Mouse (Mus musculus) CD8-positive naive resting alpha-beta T cell, adult 2 months (primary cell): ENCODE data around the gene Ezh1.
"Not testable (repeated sequence)": the region's sequence is repeated elsewhere in the genome, so short reads cannot be mapped to it uniquely, and the experiment has no call there.

Experiments used
- DNase-seq, 2 experiments: peaks; one replicate each; pipeline ENCODE4 v3.0.0; 2022; ENCODE audit warnings: low read depth in 2 of 2, low spot score in 2 of 2

The Ezh1 gene

DNA sequence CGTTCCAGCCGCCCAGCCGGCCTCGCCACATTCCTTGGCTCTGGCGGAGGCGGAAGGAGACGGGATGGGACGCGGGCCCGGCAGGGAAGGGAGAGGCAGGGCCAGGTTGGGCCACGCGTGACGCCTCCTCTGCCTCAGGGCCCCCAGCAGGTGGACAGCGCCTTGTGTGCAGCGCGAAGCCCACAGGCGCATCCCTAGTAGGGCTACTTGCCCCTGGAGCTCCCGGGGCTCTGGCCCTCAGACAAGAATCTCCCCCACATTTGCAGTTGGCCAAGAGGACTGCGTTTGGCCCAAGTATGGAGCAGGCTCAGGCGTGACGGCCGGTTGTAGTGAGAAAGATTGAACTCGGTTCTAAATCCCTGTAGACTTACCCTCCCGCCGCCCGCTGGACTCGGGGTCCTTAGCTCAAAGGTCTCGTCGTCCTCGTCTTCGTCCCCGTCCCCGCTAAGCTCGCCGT lies 55.9 kb downstream of the Ezh1 start, which contains the start of gene Cntnap1:
Gene Cntnap1 (plus strand): TSS at position 170 of the 457 bp plus-strand sequence.
- no peak for DNase-seq

DNA sequence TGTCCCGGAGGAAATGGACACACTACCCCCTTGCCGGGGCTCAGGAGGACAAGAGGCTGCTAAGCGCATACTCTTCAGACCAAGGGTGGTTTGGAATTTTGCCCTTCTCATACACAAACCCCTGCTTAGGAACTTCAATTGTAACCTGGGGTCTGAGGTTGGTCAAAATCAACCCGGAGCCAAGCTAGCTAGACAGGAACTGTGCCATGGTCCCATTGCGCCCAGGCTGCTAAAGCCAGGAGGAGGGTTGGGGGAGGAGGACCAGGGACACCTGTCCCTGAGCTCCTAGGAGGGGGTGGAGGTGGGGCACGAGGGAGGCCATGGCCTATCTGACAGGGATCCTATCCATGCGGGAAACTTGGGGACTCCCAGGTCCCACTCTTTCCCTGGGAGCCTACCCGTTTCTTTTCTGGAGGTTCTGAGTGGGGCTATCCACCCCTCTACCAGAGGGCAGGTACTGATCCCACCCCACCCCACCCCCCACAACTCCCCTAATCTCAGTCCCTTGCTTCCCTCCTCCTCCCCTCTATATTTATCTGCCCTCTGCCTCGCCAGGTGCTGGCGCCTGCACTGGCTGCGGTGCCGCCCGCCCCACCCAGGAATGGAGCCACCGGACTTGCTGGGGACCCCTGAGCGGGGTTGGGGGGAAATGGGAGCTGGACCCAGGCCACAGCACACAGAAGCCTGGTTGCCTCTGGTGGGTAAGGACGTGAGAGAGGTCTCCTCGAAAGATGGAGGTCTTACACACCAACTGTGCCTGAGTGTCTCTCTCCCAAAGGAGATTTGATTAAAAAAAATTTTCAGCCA lies 56.8 kb downstream of the Ezh1 start:
- DNase-seq: no peak

DNA sequence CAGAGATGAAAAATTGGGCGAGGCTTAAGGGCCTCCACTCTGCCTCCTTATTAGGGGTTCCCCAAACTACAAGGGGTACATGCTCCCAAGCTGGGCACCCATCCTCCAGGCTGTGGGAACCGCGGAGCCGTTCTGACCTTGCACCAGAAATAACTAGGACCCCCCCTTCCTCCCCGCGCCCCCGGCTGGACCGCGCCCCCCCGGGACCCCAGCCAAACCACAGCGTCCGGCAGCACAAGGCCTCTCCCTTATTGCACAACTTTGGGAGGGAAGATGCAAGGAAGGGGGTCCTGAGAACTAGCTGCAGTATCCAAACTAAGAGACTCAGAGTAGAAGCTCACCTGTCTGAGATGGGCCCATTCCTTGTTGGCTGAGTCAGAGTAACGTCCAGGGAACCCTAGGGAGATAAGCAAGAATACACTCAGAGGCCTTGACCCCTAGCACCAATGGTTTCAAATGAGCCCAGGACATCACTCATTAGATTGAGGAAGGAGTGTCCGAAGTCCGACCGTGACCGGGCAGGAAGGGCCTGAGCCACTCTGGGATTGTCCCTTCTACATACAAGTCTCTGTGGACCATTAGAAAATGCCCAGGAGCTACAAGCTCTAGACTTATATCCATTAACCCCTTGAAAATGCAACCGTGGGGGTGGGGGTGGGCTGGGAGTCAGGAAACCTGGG lies 57.8 kb downstream of the Ezh1 start:
- DNase-seq: no peak

DNA sequence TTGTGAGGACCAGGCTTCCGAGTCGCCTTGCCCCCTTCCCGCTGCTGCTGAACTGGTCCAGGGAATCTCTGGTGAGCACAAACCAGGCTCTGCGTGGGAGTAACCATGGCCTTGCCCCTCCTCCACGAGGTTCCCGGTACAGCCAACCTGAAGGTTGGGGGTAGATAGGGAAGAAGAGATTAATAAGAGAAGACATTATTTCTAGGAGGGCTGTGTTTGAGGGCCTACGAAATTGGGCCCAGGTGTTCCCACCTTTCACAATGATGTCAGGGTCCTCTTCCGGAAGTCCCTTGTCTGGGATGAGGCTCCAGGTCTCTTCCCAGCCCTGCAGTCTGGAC lies 58.3 kb downstream of the Ezh1 start:
- DNase-seq: no peak

DNA sequence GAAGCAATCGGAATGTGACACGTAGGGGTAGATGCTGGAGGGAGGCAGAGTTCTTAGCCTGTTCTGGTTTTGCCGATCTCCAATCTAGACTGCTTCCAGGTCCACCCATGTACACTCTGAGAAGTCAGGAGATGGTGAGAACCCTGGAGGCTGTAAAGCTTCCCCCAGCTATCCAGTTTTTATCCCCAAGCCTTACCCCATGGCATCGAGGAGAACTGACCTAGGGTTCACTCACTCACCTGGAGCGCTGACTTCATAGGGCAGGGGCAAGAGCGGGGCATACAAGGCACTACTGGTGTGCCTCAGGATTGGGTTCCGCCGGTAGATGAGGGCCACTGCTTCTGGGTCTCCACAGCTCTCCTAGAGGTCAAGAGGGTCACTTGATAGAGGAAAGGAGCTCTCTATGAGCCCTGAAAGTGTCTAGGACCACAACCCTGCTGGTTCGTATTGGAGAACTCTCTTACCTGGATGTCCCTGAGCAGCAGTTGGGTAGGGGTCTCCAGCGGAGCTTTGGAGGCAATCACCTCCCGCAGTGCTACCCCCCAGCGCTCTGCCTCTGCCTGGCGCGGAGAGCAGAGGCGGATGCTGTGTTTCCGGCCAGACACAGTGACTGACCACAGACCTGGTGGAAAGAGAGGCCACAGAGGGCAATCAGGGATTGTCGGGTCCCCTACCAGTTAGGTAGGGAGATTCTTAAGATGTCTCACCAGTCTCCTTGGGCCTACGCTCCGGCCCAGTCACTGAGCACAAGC lies 58.9 kb downstream of the Ezh1 start:
- DNase-seq: no peak

DNA sequence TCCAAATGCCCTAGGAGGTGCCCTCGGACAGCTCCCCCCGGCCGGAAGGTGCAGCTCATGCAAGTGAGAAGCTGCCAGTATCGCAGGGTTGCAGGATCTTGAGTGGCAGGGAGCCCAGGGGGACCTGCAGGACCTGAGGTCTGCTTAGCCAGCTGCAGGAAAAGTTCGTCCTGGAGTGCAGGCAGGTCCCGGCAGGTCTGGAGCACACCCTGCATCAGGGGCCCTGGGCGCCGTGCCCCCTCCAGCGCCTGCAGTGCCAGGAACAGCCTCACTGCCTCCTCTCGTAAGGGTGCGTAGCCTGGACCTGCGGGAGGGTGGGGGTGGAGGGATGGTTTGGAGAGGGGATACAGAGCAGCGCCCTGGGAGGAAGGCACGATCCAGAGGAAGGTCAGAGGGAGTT lies 59.9 kb downstream of the Ezh1 start:
- DNase-seq: no peak

DNA sequence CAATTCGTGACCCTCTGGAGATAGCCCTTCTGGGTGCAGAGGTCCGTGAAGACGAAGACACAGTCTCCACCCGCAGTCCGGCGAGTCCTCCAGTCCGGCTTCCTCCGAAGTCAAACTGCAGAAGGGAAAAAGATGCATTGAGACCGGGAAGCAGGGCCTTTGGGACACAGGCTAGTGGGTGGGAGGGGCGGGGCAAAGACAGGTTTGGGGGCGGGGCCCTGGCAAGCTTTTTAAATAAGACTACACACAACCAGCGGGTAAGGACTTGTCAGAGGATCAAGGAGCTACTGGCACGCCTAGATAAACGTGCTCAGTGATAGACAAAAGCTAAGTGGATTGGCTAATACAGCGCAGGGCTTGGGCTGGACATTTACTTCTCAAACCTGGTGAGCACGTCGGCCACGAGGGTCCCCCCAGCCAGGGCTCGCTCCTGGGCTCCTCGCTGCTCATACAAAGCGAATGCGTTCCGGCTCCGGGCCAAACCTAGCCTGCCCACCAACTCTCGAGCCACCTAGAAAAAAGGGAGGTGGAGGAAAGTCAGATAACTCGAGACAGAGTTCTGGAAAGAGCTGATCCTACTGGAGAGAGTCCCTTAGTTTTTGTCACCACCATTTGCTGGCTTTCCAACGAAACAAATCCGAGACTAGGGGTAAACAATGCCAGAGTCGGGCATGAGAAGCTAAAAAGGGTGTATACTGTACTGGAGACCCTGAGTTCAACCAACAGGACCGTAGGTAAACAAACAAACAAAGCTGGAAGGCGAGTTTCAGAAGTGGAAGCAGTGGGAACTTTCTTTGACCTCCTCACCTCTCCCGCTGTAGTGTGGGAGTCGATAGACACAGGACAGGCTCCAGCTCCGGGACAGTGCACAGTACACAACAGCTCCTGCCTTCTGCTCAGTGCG lies 61.3 kb downstream of the Ezh1 start:
- no peak for DNase-seq

DNA sequence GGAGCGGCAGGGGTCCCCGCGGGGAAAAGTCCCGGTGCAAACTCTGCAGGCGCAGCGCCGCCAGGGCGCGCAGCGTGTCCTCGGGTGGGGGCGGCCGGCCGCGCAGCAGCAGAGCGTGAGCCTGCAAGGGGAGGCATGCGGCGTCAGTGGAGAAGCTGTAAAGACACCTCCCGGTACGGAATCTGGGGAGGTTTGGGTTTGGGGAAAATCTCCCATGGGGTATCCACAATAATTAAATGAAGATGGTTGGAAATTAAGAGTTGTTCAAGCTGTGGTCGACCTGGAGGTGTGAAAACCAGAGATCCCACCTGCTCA lies 62.0 kb downstream of the Ezh1 start:
- no peak for DNase-seq

DNA sequence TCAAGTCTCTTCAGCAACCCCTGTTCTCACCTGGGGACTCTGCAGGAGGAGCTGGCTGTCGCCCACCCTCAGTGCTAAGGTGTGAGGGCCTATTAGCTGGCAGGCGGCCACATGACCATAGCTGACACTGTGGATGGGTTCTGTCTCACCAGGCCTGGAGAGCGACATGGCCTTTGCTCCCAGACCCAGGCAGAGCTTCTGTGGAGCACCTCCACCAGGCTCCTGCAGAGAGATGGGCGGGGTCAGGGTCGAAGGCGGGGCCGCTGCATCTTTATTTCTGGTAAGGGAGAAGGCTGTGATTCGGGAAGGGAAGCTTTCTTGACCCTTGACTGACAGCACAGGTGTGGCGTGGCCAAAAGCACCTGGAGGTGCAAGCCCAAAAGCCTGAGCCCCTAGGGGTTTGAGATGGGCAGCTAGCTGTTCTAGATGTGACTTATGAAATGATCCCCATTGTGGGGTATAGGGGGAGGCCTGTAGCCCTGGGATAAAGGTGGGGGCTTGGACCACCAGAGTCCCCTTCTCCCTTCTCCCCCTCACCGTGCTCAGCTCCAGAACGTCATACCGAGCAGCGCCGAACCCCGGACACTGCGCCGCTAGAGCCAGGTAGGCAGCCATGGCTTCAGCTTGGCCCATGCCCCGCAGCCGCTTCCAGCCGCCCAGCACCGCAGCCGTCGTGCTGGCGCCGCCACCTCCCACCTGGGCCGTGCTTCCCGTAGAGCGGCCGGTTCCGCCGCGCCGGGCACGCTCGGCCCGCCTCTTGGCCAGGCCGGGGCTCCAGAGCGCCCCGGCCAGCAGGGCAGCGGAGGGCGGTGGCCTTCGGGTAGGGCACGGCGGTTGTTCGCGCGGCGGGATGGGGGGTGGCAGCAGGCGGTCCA lies 62.5 kb downstream of the Ezh1 start:
- DNase-seq: no peak

DNA sequence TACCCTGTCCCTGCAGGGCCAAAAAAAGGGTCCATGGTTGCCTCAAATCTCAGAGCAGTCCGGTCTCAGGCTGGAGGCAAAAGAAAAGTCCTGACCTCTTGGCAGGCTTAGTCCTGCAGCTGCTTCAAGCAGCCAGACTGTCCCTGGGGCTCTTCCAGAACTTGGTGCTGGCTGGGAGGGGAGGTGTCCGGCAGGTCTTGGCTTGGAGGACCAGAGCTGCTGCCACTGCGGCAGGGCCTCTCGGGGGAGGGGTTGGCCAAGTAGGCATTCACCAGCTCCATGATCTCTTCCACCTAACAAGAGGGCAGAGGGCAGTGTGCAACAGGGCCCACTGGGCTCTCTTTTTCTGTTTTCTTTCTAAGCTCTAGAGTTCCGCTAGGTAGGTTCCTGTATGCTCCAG lies 63.5 kb downstream of the Ezh1 start:
- no peak for DNase-seq

DNA sequence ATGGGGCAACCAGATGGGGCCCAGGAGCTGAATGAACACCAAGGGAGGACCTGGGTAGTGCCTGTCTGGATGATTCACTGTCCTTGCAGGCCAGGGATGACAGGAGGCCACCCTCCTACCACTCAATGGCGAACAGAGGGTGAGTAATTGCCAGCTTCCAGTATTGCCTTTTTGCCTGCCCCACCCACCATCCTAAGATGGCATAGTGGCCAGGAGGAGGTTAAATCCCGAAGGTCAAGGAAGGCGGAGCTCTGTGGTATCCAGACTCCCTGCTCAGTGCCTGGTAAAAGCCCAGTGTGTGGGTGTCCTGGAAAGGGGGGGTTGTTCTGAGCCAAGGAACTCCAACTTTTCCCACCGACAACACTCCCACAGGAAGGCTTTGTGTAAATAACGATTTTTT lies 64.0 kb downstream of the Ezh1 start:
- DNase-seq: no peak

DNA sequence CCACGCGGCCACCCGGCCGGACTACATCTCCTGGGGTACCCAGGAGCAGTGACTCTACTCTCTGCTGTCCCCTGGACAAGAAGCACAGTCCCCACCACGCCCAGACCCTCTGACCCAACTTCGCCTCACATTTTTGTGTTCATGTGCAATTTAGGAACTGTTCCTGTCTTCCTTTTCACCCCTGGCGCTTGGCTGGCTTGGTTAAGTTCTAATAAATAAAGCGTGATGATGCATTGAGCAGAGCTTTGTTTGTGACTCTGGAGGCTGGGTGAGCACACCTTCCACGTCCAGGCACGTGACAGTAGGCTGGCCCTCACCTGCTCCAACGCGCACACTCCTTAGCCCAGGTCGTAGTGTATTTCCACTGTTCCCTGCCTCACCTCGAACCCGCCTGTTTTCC lies 64.7 kb downstream of the Ezh1 start:
- no peak for DNase-seq

DNA sequence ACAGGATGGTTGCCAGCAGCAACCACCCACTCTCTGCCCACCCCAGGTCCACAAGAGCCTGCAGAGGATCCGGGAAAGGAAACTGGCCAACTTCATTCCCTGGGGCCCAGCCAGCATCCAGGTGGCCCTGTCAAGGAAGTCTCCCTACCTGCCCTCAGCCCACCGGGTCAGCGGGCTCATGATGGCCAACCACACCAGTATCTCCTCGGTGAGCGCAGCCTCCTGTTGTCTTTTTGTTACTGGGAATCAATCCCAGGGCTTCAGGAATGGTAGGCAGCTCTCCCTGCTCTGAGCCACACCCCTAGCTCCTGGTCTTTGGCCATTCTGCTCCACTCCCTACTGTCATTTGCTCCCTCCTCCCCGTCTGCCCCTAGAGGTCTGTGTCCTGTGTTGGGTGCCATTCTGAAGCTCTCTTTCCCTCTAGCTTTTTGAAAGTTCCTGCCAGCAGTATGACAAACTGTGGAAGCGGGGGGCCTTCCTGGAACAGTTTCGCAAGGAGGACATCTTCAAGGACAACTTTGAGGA lies 65.2 kb downstream of the Ezh1 start:
- DNase-seq: not testable (repeated sequence)

DNA sequence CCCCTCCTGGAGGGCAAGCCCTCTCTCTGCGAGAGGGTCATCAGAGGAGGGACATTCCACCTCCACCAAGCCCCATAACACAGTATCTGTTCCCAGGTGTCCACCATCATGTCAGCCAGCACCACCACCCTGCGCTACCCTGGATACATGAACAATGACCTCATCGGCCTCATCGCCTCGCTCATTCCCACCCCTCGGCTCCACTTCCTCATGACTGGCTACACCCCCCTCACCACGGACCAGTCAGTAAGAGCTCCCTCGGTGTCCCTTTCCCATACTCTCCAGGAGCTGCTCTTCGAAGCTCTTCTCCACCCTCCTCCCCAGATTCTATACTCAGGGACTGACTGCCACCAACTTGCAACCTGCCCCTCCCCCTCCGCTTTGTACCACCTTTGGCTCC lies 66.1 kb downstream of the Ezh1 start:
- not testable (repeated sequence) for DNase-seq

DNA sequence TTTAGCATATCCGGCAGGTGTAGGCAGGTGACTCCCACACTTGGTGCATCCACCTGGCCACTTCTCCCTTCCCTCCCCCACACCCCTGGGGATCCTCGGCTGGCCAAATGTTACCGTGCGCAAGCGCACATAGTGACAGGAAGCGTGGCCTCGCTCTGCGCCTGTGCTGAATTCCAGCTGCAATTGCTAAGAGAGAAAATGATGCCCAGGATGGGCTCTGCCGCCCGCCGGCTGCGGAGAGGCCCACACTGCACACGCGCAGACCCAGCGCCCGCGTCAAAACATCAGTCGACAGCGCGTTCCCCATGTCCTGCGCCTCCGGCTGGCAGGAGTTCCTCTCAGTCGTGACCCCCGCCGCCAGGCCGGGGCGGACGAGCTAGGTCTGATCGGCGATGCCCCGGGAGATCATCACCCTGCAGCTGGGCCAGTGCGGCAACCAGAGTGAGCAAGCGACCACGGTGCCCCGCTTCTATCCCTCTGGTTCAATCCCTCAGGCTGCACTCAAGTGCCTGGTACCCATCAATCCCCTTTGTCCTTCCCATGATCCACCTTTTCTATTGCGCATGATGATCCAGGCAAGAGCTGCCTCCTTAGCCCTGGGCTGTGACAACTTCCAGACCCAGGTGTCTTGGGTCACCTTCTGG lies 70.4 kb downstream of the Ezh1 start, which contains the start of gene Tubg2:
Gene Tubg2 (plus strand): TSS at position 180 of the 644 bp plus-strand sequence.
- peak; percentile 35 to 42 for DNase-seq

DNA sequence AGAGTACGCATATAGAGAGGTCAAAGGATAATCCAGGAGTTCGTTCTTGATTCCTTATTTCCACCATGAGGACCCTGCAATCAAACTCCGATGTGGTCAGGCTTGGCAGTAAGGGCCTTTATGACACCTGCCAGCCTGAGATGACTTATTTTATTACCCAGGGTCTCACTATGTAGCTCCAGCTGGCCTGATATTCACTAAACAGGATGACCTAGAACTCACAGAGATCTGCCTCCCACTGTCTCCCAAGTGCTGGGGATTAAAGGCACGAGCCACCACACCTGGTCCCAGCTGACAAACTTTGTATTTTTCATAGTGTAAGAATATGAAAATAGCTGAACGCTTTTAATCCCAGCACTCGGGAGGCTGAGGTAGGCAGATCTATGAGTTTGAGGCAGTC lies 71.1 kb downstream of the Ezh1 start:
- no peak for DNase-seq

DNA sequence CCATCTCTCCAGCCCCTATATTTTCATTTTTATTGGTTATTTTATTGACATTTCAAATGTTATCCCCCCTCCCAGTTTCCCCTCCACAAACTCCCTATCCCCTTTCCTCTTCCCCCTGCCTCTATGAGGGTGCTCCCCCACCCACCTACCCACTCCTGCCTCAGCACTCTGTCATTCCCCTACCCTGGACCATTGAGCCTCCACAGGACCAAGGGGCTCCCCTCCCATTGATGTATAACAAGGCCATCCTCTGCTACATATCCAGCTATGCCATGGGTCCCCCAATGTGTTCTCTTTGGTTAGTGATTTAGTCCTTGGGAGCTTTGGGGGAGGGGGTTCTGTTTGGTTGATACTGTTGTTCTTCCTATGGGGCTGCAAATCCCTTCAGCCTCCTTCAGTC lies 71.6 kb downstream of the Ezh1 start:
- no peak for DNase-seq

DNA sequence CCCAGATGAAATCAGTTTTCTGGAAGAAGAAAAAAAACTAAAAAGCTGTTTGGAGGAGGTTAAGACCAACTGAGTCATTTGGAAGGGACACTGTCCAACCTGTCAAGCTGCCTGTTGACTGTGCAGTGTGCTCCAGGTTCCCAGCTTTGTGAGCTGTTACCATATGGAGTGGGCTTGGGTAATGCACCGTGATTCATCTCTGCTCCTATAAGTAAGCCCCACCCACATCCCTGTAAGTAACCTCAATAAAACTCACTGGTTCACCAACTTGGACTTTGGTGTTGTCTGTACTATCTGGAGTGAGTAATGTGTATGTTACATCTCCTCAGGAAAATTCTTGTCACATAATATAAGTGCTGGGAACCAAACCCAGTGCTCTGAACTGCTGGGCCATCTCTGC lies 73.4 kb downstream of the Ezh1 start:
- DNase-seq: no peak

DNA sequence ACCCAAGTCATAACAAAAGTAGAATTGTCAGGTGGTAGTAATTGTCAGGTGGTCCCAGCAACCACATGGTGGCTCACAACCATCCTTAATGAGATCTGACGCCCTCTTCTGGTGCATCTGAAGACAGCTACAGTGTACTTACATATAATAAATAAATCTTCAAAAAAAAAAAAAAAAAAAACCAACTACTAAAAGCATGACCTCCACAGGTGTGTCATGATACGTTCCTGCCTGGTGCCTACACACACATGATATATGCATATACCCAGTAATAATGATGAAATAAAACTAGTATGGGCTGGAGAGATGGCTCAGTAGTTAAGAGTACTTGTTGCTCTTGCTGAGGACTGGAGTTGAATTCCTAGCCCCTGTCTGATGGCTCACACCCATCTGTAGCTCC lies 75.2 kb downstream of the Ezh1 start:
- DNase-seq: no peak
